Mouse (Mus musculus) heart, postnatal 0 days (tissue): ENCODE results near the gene Ywhae.

Source experiments
- CTCF ChIP-seq: IDR thresholded peaks from 2 replicates; pipeline ENCODE4 v1.5.1; 2016; ENCODE audit warnings: antibody characterized with exemption, control low read depth, low read depth
- EP300 ChIP-seq: IDR thresholded peaks from 2 replicates; pipeline ENCODE4 v1.6.1; 2016; ENCODE audit warnings: antibody characterized with exemption, low read depth

- TF ChIP-seq CTCF = no peak
- TF ChIP-seq EP300 = no peak
Measured at GRCm38 (mm10) chr11:75813085-75813484, 80.4 kb downstream of the Ywhae start.
